Mouse (Mus musculus) thymus, adult 2 months (tissue): Measurements from ENCODE around the gene Lonp2. TPM values are rescaled to one million over a fixed set of nuclear protein-coding genes. Genes with fewer than 3 reads are reported as not detected.
A peak's percentile ranks its signal among the peaks of the same experiment; 100 is the strongest.

Experiments used
- DNase-seq: peaks from one replicate; pipeline ENCODE4 v3.0.0; 2021
- H3K27ac ChIP-seq: fragments of 200-500 bp; 2 replicates; pipeline ENCODE4 v1.5.1; 2012; ENCODE audit warnings: low read length, control low read depth; ENCODE audit not compliant: control insufficient read depth, insufficient read depth
- H3K27me3 ChIP-seq: fragments of 200-500 bp; 2 replicates; pipeline ENCODE4 v1.6.1; 2012; ENCODE audit warnings: mild to moderate bottlenecking, low read length, moderate library complexity, mixed read lengths; ENCODE audit not compliant: control insufficient read depth, insufficient read depth
- H3K36me3 ChIP-seq: fragments of 200-500 bp; 2 replicates; pipeline ENCODE4 v1.6.1; 2012; ENCODE audit warnings: mild to moderate bottlenecking, low read length, moderate library complexity; ENCODE audit not compliant: control insufficient read depth, insufficient read depth
- H3K4me1 ChIP-seq: fragments of 200-500 bp; replicated peaks from 2 replicates; pipeline ENCODE4 v1.6.1; 2012; ENCODE audit warnings: low read length; ENCODE audit not compliant: control insufficient read depth, insufficient read depth
- H3K4me3 ChIP-seq: fragments of 200-500 bp; 2 replicates; pipeline ENCODE4 v1.5.1; 2012; ENCODE audit warnings: mild to moderate bottlenecking, low read length, control low read depth, moderate library complexity; ENCODE audit not compliant: control insufficient read depth, insufficient read depth
- CTCF ChIP-seq: fragments of 200-500 bp; IDR thresholded peaks from 2 replicates; pipeline ENCODE4 v1.5.1; 2012; ENCODE audit warnings: mild to moderate bottlenecking, control low read depth, low read length, moderate library complexity, borderline replicate concordance; ENCODE audit not compliant: control insufficient read depth, poor library complexity, insufficient read depth; ENCODE audit errors: extremely low read depth
- POLR2A ChIP-seq: fragments of 200-500 bp; IDR thresholded peaks from 2 replicates; pipeline ENCODE4 v1.6.1; 2012; ENCODE audit warnings: mild to moderate bottlenecking, low read length, control low read depth, moderate library complexity; ENCODE audit not compliant: control insufficient read depth, poor library complexity, insufficient read depth; ENCODE audit errors: extremely low read depth
- WGBS: fragments of 180-500 bp; shearing (Covaris S2); methylation state at CpG from one replicate; pipeline ENCODE4 v1.1.7; 2018; 5-methylcytosine and 5-hydroxymethylcytosine counted together
- polyA plus RNA-seq: library from polyadenylated mRNA; depleted of rRNA; stranded (reverse); fragments of >200 nt; gene quantifications from 2 replicates; pipeline ENCODE4 v1.2.3, GENCODE M21; 2012

The Lonp2 gene
- polyA plus RNA-seq, 1 experiment = 63.3 TPM

GRCm38 (mm10) chr8:86730860-86731259 lies 107.0 kb downstream of the Lonp2 start:
- Histone ChIP-seq H3K27me3 (no peaks in the 10 kb centered on the region), H3K36me3 (no peaks in the 10 kb centered on the region), H3K4me1 (peaks cover 9% of the 10 kb centered on the region), H3K27ac (peak overlapping the region; percentile 29; the same call in 1 of the 2 replicates), H3K4me3 (no peak overlapping the region)
- no peak for TF ChIP-seq CTCF
- no peak for TF ChIP-seq POLR2A
- WGBS = 100% methylated on average over 1 of the region's 1 CpGs
- DNase-seq = no peak

DNA sequence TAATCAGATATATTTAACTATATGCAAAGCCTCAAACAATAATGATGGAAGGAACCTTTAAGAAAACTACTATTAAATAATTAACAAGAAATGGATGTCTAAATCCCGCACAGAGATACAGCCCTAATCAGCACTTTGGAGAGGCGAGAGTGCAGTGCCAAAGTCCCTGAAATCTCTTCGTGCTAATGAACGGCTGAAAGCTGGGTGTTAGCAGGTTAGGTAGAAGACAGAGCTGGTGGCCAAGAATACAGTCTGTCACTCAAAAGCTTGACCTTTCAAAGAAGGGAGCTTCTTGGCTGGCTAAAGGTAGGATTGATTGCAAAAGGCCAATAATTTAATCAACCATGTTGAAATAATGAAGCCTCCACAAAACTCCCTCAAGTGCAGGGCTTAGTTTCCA lies 110.3 kb downstream of the Lonp2 start:
- Histone ChIP-seq H3K36me3 (no peaks in the 10 kb centered on the region), H3K27me3 (no peaks in the 10 kb centered on the region), H3K4me3 (no peak overlapping the region), H3K27ac (no peak overlapping the region), H3K4me1 (peaks cover 5% of the 10 kb centered on the region)
- TF ChIP-seq CTCF = no peak
- TF ChIP-seq POLR2A = no peak
- no peak for DNase-seq
- 96% methylated on average over 4 of the region's 4 CpGs for WGBS

DNA sequence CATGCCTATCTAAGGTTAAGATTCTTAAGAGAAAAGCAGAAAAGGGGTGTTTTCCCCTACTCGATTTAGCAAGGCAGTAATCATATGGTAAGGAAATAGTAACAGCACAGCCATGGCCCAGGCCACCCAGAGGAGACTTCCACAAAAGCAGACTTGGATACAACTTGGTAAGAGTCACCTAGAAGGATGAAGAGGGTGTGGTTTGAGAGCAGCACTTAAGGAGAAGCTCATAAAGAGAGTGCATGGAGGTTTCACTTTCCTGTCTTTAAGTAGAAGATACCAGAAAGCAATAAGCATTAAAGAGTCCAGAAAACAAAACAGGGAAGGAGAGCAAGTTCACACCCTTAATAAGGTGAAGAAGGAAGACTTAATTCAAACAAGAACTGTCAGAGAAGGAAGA lies 111.1 kb downstream of the Lonp2 start:
- Histone ChIP-seq H3K4me1 (peaks cover 5% of the 10 kb centered on the region), H3K27me3 (no peaks in the 10 kb centered on the region), H3K27ac (no peak overlapping the region), H3K36me3 (no peaks in the 10 kb centered on the region), H3K4me3 (no peak overlapping the region)
- DNase-seq = no peak
- 52% methylated on average over 1 of the region's 1 CpGs for WGBS
- TF ChIP-seq POLR2A = no peak
- TF ChIP-seq CTCF = no peak

- DNase-seq = no peak
- Histone ChIP-seq H3K27ac (peak overlapping the region; percentile 30; the same call in 1 of the 2 replicates), H3K27me3 (no peaks in the 10 kb centered on the region), H3K36me3 (no peaks in the 10 kb centered on the region), H3K4me1 (peaks cover 5% of the 10 kb centered on the region), H3K4me3 (no peak overlapping the region)
- TF ChIP-seq POLR2A (no peak), CTCF (no peak)
- 13% methylated on average over 3 of the region's 3 CpGs for WGBS
These were observed 111.7 kb downstream of the Lonp2 start for GRCm38 (mm10) chr8:86735446-86736111.

- DNase-seq = no peak
- no peaks in the 10 kb centered on the region for H3K27me3 ChIP-seq
- H3K4me1 ChIP-seq = peaks cover 2% of the 10 kb centered on the region; the same call in 1 of the 2 replicates
- no peak overlapping the region for H3K4me3 ChIP-seq
- TF ChIP-seq CTCF = no peak
- H3K36me3 ChIP-seq = no peaks in the 10 kb centered on the region
- H3K27ac ChIP-seq = no peak overlapping the region
These were observed 117.1 kb downstream of the Lonp2 start for GRCm38 (mm10) chr8:86740899-86741298.

DNA sequence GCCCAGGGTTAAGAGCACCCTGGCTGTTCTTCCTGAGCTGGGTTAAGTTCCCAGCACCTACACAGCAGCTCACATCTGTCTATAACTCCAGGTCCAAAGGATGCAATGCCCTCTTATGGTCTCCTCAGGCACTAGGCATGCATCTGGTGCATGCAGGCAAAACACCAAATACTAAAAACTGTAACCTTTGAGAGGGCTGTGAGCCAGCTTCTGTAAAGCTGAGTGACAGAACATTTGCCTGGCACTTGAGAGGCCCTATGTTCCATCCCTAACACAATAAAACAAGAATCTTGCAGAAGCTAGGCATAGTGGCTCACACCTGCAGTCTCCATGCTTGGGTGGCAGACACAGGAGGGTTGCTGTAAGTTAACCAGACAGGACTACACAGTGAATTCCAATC lies 117.8 kb downstream of the Lonp2 start:
- no peak overlapping the region for H3K27ac ChIP-seq
- TF ChIP-seq POLR2A = no peak
- TF ChIP-seq CTCF = no peak
- peaks cover 6% of the 10 kb centered on the region; the same call in 1 of the 2 replicates for H3K4me1 ChIP-seq
- H3K27me3 ChIP-seq = no peaks in the 10 kb centered on the region
- DNase-seq = no peak
- no peaks in the 10 kb centered on the region for H3K36me3 ChIP-seq
- no peak overlapping the region for H3K4me3 ChIP-seq

- Histone ChIP-seq H3K4me3 (no peak overlapping the region), H3K27me3 (no peaks in the 10 kb centered on the region), H3K27ac (no peak overlapping the region), H3K36me3 (no peaks in the 10 kb centered on the region), H3K4me1 (peaks cover 7% of the 10 kb centered on the region; the same call in 1 of the 2 replicates)
- no peak for DNase-seq
- 86% methylated on average over 7 of the region's 7 CpGs for WGBS
- TF ChIP-seq POLR2A (no peak), CTCF (no peak)
These were observed 118.9 kb downstream of the Lonp2 start for GRCm38 (mm10) chr8:86742605-86743345.
